Mouse (Mus musculus) intestine, embryonic 15.5 days (tissue): ENCODE results near the gene Frmd4a. TPM values are rescaled to one million over a fixed set of nuclear protein-coding genes. Genes with fewer than 3 reads are reported as not detected.

Experiments
- ATAC-seq: fragments of 200-750 bp; cut with Nextera tagmentation; 2 replicates; pipeline ENCODE4 v1.8.0; 2017; ENCODE audit warnings: moderate TSS enrichment, moderate library complexity
- H3K27ac ChIP-seq: fragments of 300-500 bp; sonication (generic); 2 replicates; pipeline ENCODE4 v1.5.1; 2015; ENCODE audit warnings: mild to moderate bottlenecking, inconsistent platforms
- H3K27me3 ChIP-seq: fragments of 300-500 bp; sonication (generic); replicated peaks from 2 replicates; pipeline ENCODE4 v1.6.1; 2015; ENCODE audit warnings: inconsistent platforms
- H3K36me3 ChIP-seq: fragments of 300-500 bp; sonication (generic); 2 replicates; pipeline ENCODE4 v1.6.1; 2015; ENCODE audit warnings: inconsistent platforms
- H3K4me1 ChIP-seq: fragments of 300-500 bp; sonication (generic); replicated peaks from 2 replicates; pipeline ENCODE4 v1.6.1; 2015; ENCODE audit warnings: inconsistent platforms
- H3K4me2 ChIP-seq: fragments of 300-500 bp; sonication (generic); replicated peaks from 2 replicates; pipeline ENCODE4 v1.6.1; 2015; ENCODE audit warnings: mild to moderate bottlenecking, inconsistent platforms
- H3K4me3 ChIP-seq: fragments of 300-500 bp; sonication (generic); replicated peaks from 2 replicates; pipeline ENCODE4 v1.5.1; 2015; ENCODE audit warnings: inconsistent platforms
- H3K9ac ChIP-seq: fragments of 300-500 bp; sonication (generic); 2 replicates; pipeline ENCODE4 v1.6.1; 2015; ENCODE audit warnings: inconsistent platforms
- H3K9me3 ChIP-seq: fragments of 300-500 bp; sonication (generic); 2 replicates; pipeline ENCODE4 v1.6.1; 2016; ENCODE audit warnings: inconsistent platforms
- WGBS: fragments of 180-500 bp; shearing (Covaris S2); methylation state at CpG from one replicate; pipeline ENCODE4 v1.1.7; 2015; 5-methylcytosine and 5-hydroxymethylcytosine counted together
- polyA plus RNA-seq: library from polyadenylated mRNA; unstranded; fragments of >200 nt; fragmentation: Nextera tagmentation; extraction: Ambion mirVana; gene quantifications from 2 replicates; pipeline ENCODE4 v1.2.1, GENCODE M21; 2015

Frmd4a gene
- polyA plus RNA-seq, 1 experiment from 2014 or later, result 21.0 TPM

DNA sequence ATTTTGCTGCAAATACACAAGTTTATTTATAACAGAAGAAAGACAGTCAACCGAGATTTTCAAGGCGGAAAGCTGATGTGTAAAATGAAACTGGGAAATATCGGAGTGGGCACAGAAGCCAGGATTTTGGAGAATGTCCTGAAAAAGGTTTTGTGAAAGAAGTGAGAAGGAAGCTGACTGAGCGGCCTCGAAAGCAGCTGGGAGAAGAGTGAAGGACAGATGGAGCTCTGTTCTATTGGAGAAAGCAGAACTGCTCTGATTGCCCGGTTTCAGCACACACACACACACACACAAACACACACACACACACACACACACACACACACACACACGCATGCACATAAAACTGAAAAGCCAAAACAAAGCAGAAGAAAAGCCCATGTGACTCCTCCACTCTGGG lies 249.9 kb downstream of the Frmd4a start:
- no peak for ATAC-seq
- 78% methylated on average over 7 of the region's 7 CpGs for WGBS

DNA sequence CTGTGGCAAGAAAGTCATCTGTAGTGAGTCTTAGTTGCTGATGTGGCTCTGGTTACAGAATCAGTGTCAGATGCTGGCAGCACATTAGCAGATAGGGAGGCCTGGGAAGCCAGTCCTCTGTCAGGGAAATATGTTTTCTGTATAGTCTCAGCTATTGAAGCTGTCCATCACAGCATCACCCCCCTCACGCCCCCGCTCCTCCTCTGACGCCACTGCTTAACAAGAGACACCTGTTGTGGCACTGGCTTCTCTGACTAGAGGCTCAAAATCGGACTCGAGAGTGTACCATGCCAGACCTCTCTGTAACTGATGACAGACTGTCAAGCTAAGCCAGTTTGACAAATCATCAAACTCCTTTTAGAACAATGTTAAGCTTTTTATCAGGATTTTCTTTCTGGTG lies 265.3 kb downstream of the Frmd4a start:
- Histone ChIP-seq H3K4me3 (no peak overlapping the region), H3K4me2 (no peak overlapping the region), H3K36me3 (no peaks in the 10 kb centered on the region), H3K4me1 (peaks cover 8% of the 10 kb centered on the region), H3K9ac (no peak overlapping the region), H3K27me3 (no peaks in the 10 kb centered on the region), H3K9me3 (no peaks in the 10 kb centered on the region), H3K27ac (no peak overlapping the region)
- 37% methylated on average over 5 of the region's 5 CpGs for WGBS
- no peak for ATAC-seq

More for the DNA sequence above, 249.9 kb downstream of the Frmd4a start:
- H3K4me1 ChIP-seq, result no peaks in the 10 kb centered on the region
- no peak overlapping the region for H3K9ac ChIP-seq
- H3K9me3 ChIP-seq, result no peaks in the 10 kb centered on the region
- no peak overlapping the region for H3K27ac ChIP-seq
- H3K4me2 ChIP-seq, result no peak overlapping the region
- H3K27me3 ChIP-seq, result no peaks in the 10 kb centered on the region
- no peaks in the 10 kb centered on the region for H3K36me3 ChIP-seq
- no peak overlapping the region for H3K4me3 ChIP-seq

DNA sequence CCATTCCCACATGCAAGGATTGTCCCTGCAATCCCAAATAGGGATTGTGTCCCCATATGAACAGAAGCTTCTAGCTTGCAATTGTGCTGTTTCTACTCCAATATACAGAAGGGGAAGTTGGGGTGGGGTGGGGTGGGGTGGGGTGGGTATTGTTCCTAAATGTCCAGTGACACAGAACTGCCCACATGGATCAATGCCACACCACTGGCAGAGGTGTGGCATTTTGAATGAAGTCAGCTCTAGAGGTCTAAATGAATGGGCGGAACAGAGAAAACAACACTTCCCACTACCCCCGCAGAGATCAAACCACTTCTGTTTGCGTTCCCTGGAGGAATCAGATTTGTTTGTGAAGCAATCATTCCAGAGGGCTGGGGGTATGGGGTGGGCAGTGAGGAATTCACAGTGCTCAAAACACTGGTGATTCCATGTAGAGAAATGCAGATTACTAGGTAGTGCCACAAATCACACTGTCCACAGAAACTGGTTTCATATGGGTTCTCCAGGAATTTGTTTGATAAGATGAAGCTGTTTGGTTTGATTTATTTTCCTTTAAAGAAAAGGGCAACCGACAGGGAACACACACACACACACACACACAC lies 268.3 kb downstream of the Frmd4a start:
- H3K27me3 ChIP-seq, result no peaks in the 10 kb centered on the region

DNA sequence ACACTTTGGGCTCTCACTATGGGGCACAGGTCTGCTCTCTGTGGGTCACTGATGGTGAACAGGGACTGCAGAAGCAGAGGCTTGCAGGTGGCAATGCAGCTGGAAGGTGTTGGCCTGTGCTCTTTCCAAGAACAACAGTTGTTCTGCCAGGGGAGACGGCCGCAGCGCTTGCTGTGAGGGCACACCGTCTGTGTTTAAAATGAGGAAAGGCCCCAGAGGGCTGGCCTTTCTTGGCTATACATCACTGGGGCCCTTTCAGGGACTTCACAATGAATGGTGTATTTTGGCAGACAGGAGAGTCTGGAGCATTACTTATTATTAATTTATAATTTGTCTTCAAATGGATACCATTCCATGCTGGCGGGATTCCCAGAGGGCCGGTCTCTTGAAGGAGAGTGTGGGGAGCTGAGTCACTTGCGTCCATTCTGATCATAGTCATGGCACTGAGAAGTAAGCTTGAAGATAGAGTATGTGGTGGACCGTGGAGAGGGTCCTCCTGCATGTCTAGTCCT lies 268.9 kb downstream of the Frmd4a start:
- 28% methylated on average over 8 of the region's 8 CpGs for WGBS
- Histone ChIP-seq H3K27ac (0 out of 2 replicates have a peak overlapping the region, but pooled peaks have one; percentile 13), H3K9ac (no peak overlapping the region), H3K36me3 (no peaks in the 10 kb centered on the region), H3K27me3 (no peaks in the 10 kb centered on the region), H3K4me1 (peaks cover 8% of the 10 kb centered on the region), H3K4me3 (no peak overlapping the region), H3K9me3 (no peaks in the 10 kb centered on the region), H3K4me2 (peak overlapping the region; percentile 17)
- ATAC-seq, result peak; percentile 49

More for the DNA sequence above, 268.3 kb downstream of the Frmd4a start:
- Histone ChIP-seq H3K9me3 (no peaks in the 10 kb centered on the region), H3K4me2 (peak overlapping the region; percentile 17; the same call in 1 of the 2 replicates), H3K36me3 (no peaks in the 10 kb centered on the region), H3K4me1 (peaks cover 8% of the 10 kb centered on the region), H3K9ac (no peak overlapping the region), H3K27ac (no peak overlapping the region), H3K4me3 (no peak overlapping the region)
- no peak for ATAC-seq
- WGBS, result 31% methylated on average over 4 of the region's 4 CpGs

DNA sequence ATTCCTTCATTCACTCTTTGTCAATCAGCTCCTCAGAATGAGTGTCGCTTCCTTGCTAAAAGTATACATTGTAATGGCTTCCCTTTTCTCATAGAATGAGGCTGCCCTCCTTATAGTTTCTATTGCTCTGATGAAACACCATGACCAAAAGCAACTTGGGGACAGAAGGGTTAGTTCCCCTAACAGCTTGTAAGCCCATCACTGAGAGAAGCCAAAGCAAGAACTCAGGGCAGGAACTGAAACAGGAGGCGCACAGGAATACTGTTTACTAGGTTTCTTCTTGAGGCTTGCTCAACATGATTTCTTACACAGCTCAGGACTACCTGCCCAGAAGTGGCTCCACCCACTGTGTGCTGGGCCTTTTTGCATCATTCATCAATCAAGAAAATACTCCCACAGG lies 273.0 kb downstream of the Frmd4a start:
- ATAC-seq, result no peak

DNA sequence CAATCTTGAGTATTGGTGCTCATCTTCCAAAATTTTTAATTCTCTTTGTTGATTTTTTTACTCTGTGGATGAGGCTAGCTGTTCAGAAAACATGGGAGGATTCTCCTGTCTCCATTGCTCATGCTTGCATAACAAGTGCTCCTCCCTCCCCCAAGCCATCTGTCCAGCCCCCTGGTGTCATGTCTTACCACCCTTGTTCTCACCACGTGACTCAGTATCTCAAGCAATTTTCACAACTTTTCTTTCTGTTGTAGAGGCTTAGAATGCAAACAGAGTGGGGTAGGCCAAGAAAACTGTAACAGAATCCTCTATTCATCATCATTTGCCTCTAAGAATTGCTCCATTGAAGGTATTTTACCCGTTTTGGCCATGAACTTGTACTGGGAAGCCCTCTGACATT lies 273.6 kb downstream of the Frmd4a start:
- no peak for ATAC-seq
- no peak overlapping the region for H3K4me2 ChIP-seq
- H3K27ac ChIP-seq, result no peak overlapping the region
- peaks cover 8% of the 10 kb centered on the region for H3K4me1 ChIP-seq
- no peak overlapping the region for H3K4me3 ChIP-seq
- 49% methylated on average over 2 of the region's 2 CpGs for WGBS
- H3K9me3 ChIP-seq, result no peaks in the 10 kb centered on the region
- no peak overlapping the region for H3K9ac ChIP-seq
- no peaks in the 10 kb centered on the region for H3K36me3 ChIP-seq
- no peaks in the 10 kb centered on the region for H3K27me3 ChIP-seq

More for the DNA sequence above, 273.0 kb downstream of the Frmd4a start:
- no peak overlapping the region for H3K4me3 ChIP-seq
- H3K27me3 ChIP-seq, result no peaks in the 10 kb centered on the region
- WGBS, result 96% methylated on average over 2 of the region's 2 CpGs
- H3K36me3 ChIP-seq, result no peaks in the 10 kb centered on the region
- peaks cover 8% of the 10 kb centered on the region for H3K4me1 ChIP-seq
- no peak overlapping the region for H3K4me2 ChIP-seq
- H3K9ac ChIP-seq, result no peak overlapping the region
- H3K9me3 ChIP-seq, result no peaks in the 10 kb centered on the region
- no peak overlapping the region for H3K27ac ChIP-seq

DNA sequence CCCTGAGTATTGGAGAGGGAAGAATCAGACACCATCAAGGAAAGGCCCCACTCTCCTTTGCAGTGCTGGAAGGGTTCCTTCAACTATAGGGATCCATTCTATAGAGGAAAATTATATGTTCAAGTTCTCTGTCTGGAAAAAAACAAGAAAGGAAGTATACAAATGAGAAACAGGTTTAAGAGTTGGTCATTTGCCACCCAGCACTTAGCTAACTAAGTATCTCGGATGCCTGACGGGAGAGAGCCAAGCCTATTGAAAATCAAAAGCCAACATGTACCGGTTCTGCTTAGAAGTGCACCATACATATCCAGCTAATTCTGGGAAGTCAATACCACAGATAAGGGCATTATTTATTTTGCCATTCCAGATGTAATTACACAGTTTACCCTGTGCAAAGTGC lies 274.2 kb downstream of the Frmd4a start:
- ATAC-seq, result no peak
- Histone ChIP-seq H3K27ac (no peak overlapping the region), H3K36me3 (no peaks in the 10 kb centered on the region), H3K27me3 (no peaks in the 10 kb centered on the region), H3K9ac (no peak overlapping the region), H3K4me3 (no peak overlapping the region), H3K4me2 (no peak overlapping the region), H3K4me1 (peaks cover 2% of the 10 kb centered on the region; the same call in 1 of the 2 replicates), H3K9me3 (no peaks in the 10 kb centered on the region)
- WGBS, result 71% methylated on average over 3 of the region's 3 CpGs

DNA sequence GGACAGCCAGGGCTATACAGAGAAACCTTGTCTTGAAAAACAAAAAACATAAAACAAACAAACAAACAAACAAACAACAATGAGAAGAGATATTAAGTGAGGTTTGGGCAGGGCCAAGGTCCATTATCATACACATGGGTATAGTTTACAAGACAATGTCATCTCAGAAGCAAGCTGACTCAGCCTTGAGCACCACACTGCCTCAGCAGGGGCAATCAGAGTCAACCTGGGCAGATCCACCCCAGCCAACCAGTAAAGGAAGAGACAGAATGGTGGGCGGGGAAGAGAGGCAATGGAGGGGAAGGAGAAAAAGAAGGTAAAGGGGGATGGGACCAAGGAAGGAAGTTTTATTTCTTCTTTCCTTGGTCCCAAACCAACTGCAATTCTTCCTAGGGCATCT lies 276.2 kb downstream of the Frmd4a start:
- Histone ChIP-seq H3K36me3 (no peaks in the 10 kb centered on the region), H3K9ac (no peak overlapping the region), H3K27ac (no peak overlapping the region), H3K4me3 (no peak overlapping the region), H3K4me1 (peaks cover 9% of the 10 kb centered on the region), H3K4me2 (no peak overlapping the region), H3K9me3 (no peaks in the 10 kb centered on the region), H3K27me3 (no peaks in the 10 kb centered on the region)
- ATAC-seq, result no peak
- 87% methylated on average over 1 of the region's 1 CpGs for WGBS

DNA sequence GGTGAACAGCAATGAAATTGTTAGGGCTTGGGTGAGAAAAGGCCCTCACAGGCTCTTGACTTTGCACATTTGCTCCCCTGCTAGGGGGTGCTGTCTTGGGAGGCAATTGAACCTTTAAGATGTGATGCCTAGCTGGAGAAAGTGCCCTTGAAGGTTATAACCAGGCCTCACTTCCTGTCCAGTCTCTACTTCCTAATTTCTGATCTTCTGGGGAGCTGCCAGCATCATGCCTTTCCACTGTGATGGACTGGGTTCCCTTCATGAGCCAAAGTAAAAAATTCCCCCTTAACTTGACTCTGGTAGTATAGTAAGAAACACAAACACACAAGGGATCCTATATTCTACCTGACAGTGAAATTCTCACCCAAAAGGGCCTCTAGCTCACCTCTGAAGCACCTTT lies 278.1 kb downstream of the Frmd4a start:
- Histone ChIP-seq H3K4me2 (no peak overlapping the region), H3K9ac (no peak overlapping the region), H3K27ac (no peak overlapping the region), H3K36me3 (no peaks in the 10 kb centered on the region), H3K27me3 (no peaks in the 10 kb centered on the region), H3K4me3 (no peak overlapping the region), H3K9me3 (no peaks in the 10 kb centered on the region), H3K4me1 (peaks cover 20% of the 10 kb centered on the region)
- ATAC-seq, result no peak

DNA sequence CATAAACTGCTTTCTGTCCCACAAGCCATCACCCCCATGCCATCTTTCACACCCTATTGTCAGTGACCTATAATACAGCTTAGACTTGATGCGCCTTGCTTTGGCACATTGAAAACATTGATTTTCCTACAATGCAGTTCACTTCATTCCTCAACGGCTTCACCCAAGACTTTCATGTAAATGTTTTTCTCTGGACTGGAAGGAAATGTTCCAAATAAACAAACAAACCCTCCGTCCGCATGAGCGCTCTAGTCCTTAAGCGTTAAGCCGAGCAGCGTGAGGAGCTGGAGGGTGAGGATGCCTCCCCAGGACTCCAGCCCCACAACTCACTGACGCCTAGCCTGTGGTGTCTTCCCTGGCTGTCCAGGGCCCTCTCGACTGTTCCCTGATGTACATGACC lies 279.4 kb downstream of the Frmd4a start:
- Histone ChIP-seq H3K4me1 (peaks cover 20% of the 10 kb centered on the region), H3K4me2 (no peak overlapping the region), H3K36me3 (no peaks in the 10 kb centered on the region), H3K4me3 (no peak overlapping the region), H3K27ac (0 out of 2 replicates have a peak overlapping the region, but pooled peaks have one; percentile 32), H3K9ac (no peak overlapping the region), H3K27me3 (no peaks in the 10 kb centered on the region), H3K9me3 (no peaks in the 10 kb centered on the region)
- ATAC-seq, result no peak
- 68% methylated on average over 10 of the region's 10 CpGs for WGBS

DNA sequence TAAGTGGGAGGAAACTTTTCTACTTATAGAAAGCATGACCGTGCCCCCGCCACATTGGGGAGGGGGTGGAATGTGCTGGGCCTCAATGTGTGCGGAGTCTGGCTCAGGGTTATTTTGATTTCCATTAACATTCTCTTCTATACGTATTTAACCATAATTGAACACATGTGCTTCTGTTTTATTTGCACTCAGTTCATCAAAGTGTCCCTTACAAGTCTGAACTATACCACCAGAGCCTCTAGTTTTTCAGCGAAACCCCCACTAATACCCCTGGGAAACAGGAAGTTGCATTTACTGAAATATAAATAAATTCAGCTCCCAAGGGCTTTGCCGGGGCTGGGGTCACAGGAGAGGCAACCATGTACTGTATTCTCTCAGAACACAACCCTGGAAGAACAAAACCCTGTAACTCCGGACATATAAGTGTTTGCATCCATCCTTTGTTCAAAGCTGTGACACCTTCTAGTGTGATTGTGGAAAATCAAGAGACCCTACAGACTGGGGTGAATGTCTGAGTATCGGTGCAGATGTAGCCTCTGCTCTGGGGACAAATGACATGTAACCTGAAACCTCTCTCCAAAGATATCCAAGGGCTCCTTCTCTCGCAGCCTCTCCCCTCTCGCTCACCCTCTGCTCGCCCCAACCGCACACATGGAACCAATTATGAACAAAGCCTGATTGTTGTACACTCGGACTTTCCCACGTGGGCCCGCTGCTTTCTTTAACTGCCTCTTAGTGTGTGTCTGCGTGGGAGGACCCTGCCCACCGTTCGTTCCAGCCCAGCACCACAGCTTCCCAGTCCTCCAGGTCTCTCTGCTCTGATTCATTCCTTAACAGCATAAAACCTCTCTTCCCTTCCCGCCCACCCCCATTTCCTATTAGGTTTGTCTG lies 281.1 kb downstream of the Frmd4a start:
- Histone ChIP-seq H3K27ac (peak overlapping the region; percentile 85), H3K4me2 (peak overlapping the region; percentile 58), H3K4me1 (peaks cover 22% of the 10 kb centered on the region), H3K9ac (no peak overlapping the region), H3K27me3 (no peaks in the 10 kb centered on the region), H3K4me3 (peak overlapping the region; percentile 14; the same call in 1 of the 2 replicates), H3K36me3 (no peaks in the 10 kb centered on the region), H3K9me3 (no peaks in the 10 kb centered on the region)
- ATAC-seq, result peak; percentile 79
- 7% methylated on average over 19 of the region's 19 CpGs for WGBS

DNA sequence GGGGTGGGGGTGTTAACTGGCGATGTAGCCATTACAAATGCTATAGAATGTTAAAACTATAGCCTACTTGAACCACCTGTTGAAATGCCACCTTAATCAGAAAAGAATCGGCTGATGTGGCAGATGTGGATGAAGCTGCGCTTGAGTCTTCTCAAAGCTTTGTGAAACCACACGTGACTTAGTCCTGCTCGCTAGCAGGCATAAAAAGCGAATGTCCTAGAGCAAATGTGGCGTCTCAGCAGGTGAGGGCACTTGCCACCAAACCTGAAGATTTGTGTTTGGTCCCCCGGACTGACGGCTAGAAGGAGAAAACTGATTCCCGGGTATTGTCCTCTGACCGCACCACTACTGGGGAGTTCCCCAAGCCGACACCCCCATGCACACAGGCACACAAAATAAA lies 282.1 kb downstream of the Frmd4a start:
- Histone ChIP-seq H3K36me3 (no peaks in the 10 kb centered on the region), H3K27me3 (no peaks in the 10 kb centered on the region), H3K9me3 (no peaks in the 10 kb centered on the region), H3K4me1 (peaks cover 22% of the 10 kb centered on the region), H3K4me3 (no peak overlapping the region), H3K27ac (peak overlapping the region; percentile 85; the same call in 1 of the 2 replicates), H3K4me2 (peak overlapping the region; percentile 64), H3K9ac (no peak overlapping the region)
- WGBS, result 58% methylated on average over 12 of the region's 12 CpGs
- ATAC-seq, result no peak
